Mouse (Mus musculus): ENCODE measurements around the gene Adcy9.
"Not testable (repeated sequence)": the region's sequence is repeated elsewhere in the genome, so short reads cannot be mapped to it uniquely, and the experiment has no call there.

Gene Adcy9

GRCm38 (mm10) chr16:4272254-4272653 lies 148.0 kb downstream of the Adcy9 start:
- peak; percentile 28 for DNase-seq (ENCODE audit: low read depth)

GRCm38 (mm10) chr16:4270911-4271310 lies 149.4 kb downstream of the Adcy9 start:
- no peak for DNase-seq (ENCODE audit: low read depth)

- DNase-seq (ENCODE audit: low read depth), result peak; percentile 65
Measured at GRCm38 (mm10) chr16:4267857-4268666, 152.2 kb downstream of the Adcy9 start.

DNA sequence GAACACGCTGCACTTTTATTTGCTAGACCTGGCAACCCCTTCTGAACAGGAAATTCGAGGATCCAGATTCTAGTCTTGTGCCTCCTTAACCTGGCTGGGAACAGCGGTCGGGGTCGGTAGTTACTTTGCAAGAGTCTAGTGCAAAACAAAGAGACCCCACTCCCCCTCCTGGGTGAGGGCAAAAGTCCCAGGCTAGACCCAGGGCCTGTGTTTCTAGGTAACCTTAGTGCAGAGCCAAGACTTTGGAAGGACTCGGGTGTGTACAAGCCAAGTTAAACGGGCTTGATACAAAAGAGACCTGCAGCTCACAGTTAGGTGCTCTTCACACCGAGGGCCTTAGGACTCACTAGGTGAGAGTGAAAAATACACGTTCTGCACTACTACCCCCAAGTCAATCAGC lies 152.8 kb downstream of the Adcy9 start:
- DNase-seq (ENCODE audit: low read depth), result no peak

GRCm38 (mm10) chr16:4265351-4265750 lies 154.9 kb downstream of the Adcy9 start:
- DNase-seq (ENCODE audit: low read depth), result no peak

- no peak for DNase-seq (ENCODE audit: low read depth)
Measured at GRCm38 (mm10) chr16:4263486-4263885, 156.8 kb downstream of the Adcy9 start.

DNA sequence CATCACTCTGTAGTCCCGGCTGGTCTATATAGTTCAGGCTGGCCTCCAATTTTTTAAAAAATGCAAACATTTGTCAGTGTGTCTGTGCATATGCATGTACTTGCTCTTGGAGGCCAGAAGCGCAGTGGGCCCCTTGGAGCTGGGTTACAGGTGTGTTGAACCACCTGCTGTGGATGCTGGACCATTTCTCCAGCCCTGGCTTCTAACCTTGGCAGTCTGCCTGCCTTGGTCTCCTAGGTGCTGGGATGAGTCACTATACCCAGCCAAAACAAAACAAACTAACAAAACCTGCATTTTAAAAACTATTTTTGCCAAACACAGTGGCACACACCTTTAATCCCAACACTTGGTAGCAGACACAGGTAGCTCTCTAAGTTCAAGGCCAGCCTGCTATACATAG lies 162.8 kb downstream of the Adcy9 start:
- DNase-seq (ENCODE audit: low read depth), result no peak

GRCm38 (mm10) chr16:4248791-4249190 lies 171.5 kb downstream of the Adcy9 start:
- DNase-seq (ENCODE audit: low read depth), result no peak

DNA sequence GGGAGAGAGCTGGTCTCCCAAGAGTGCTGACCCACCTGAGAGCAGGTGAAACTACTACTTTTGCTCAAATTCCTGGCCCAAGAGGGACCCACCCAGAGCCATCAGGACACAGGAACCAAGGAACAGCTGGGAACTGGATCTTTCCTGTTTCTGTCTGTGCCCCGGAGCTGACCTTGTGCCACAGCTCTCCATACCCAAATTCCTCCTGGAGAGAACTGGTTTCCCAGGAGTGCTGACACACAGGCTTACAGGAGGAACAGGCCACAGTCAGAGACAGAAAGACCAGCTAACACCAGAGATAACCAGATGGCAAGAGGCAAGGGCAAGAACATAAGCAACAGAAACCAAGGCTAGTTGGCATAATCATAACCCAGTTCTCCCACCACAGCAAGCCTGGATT lies 175.1 kb downstream of the Adcy9 start:
- not testable (repeated sequence) for DNase-seq (ENCODE audit: low read depth)

All from induced T-regulatory cell, adult 2 months (primary cell).